Mouse (Mus musculus) urinary bladder, postnatal 4 days (tissue): ENCODE results near the gene Als2cl.

ENCODE experiments used
- DNase-seq, 2 experiments: peaks; one replicate each; pipeline ENCODE4 v3.0.0; 2021 to 2022; ENCODE audit warnings: low spot score in 2 of 2

Als2cl gene

DNA sequence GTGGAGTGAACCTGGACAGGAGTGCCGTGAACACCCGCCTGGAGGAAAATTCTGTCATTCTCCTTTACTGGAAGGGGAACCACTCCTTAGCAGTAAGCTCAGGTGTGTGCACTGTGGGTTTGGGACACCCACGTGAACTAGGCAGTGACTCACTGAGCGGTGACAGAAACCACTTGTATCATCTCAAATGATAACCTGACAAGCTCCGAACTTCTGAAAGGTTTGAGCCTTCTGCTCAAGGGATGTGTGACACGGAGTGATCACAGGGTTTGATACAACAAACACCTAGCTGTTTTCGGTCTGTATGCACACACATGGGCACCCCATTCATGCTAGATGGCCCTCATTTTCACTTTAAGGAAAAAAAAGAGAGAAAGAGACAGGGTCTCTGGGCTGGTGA lies 37.1 kb downstream of the Als2cl start, which contains the start of gene Fam240a:
Gene Fam240a, minus strand, starts transcription at position 76 of the 400 bp plus-strand sequence.
- no peak for DNase-seq

DNA sequence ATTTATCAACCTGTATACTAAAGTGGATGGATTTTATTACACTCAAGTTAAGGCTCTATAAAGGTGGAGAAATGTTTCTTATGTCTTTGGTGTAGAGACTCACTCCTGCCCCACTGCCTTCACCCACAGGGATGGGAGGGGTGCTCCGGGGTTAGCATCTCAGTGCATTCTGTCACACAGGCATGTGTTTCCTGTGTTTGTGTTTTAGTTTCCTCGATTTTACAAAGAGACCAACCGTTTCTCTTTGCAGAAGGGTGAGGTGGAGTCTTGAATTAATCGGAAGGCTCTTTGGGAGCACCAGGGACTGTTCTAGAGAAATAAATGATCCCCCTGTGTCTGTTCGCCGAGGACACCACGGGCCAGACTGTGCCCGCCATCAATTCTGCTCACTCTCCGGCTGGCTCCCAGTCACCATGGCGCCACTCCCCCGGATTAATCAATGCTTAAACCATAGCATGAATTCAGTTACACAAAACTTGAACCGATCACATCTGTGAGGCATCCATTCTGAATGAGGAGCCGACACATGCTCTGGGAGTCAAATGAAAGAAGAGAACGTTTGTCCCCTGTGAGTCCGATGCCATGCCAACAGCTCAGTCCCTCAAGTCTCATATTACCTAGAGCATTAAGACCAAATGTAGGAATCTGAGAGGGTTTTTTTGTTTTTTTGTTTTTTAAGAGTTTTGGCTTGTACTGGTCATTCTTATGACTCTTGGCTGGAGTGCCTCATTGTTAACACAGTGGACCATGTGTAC lies 41.2 kb downstream of the Als2cl start:
- DNase-seq, result no peak

DNA sequence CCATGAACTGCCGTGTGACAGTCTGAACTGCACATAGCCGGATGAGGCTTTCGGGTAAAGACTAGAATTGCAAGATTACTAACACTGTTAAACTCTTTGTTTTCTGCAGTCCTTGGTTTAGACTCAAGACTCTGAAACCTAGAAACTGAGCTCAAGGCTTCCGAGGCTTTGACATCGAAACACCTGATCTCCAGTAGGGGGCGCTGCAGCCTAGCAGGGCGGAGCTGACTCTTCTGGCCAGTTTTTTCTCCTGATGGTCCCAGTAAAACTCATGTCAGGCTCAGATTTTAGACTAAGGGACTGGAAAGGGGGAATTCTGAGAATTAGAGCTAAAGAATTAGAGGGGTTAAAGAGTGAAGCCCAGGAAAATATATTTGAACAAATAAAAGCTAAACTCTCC lies 43.1 kb downstream of the Als2cl start:
- DNase-seq, result peak; percentile 47 to 81

DNA sequence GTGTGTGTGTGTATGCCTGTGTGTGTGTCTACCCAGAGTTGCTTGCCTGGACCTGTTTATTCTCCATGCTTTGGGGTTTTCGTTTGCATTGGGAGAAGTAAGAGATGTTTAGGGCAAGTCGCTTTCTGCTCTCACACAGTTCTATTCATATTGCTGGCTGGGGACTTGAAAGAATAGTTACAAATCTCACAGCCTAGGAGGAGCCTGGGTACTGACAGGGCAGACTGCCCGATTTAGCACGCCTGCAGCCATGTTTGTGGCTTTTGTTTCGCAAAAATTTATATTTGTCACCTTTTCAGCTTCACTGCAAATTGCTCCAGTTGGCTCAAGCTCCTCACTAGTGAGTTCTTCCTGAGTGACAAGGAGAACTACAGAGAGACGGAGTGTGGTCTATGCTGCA lies 51.9 kb downstream of the Als2cl start:
- DNase-seq, result no peak

DNA sequence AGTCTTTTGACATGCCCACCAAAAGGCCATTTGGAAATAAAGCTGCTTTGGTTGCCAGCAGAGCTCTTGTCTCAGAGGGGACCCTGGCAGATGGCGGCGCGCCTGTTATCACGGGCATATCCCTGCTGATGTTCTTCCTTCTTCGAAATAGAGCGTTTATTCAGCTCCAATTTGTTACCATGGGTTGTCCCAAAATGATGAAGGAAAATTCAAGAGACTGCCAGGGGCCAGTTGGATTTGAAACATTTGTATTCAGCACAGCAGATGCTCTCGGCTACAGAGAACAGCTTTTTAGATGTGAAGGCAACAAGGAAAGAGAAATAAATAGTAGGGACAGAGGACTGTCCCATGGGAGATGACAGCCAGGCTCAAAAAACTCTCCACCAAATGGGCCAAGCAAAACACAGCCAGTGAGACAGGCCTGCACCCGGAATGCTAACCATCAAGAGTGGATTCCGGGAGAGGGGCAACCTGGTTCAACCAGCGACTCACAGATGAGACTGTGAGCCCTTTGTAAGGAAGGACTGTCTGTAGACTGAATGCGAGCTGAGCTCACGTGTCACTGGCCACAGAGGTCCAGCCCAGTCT lies 54.3 kb downstream of the Als2cl start:
- no peak for DNase-seq

DNA sequence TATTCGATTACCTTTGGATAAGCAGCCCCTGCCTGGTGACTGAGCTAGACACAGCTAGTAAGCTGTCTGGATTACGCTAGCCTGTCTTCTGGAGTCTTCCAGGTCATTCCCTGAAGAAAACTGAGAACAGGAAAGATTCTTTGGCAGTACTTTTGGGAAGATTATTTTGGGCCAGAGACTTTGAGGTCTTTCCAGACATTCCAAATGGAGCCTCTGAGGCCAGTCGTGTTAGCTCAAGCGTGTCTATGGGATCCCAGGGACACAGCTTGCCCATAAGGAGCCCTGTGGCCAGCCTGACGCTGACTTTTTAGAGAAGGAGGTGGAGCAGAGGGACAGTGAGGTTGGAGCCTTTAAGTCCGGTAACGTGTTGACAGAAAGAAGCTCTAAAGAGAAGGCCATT lies 56.3 kb downstream of the Als2cl start:
- no peak for DNase-seq

DNA sequence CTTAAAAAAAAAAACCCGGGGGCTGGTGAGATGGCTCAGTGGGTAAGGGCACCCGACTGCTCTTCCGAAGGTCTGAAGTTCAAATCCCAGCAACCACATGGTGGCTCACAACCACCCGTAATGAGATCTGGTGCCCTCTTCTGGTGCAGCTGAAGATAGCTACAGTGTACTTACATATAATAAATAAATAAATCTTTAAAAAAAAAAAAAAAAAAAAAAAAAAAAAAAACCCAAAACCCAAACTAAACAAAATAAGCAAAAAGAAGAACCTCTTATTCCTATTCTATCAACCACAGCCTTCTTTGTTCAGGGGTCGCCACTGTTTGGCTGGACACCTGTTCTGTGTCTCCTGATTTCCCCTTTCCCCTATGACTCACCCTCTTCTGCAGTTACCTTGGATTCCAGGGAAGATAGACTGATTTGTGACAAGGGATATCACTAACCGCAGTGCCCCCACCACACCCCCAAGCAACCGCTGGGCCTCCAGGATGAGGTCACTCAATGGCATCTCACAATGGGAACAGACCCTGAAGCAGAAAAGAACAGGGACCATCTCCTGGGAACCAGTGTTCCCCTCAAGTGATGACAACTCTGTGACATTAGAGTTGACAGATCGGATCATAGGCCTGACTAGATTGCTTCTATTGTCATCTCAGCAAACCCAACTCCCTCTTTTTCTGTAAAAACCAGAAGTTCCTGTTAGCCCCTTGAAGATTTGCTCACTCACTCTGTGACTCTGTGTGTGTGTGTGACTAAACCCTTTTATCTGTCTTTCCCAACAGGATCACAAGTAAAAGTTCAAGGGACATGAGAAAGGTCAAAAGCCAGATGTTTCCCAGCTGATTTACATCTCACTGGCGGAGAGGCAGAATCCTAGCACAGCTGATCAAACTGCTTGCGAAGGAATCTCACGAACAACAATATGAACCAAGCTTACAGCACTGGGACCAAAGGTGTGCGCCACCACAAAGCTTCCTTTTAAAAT lies 58.1 kb downstream of the Als2cl start:
- DNase-seq, result no peak

DNA sequence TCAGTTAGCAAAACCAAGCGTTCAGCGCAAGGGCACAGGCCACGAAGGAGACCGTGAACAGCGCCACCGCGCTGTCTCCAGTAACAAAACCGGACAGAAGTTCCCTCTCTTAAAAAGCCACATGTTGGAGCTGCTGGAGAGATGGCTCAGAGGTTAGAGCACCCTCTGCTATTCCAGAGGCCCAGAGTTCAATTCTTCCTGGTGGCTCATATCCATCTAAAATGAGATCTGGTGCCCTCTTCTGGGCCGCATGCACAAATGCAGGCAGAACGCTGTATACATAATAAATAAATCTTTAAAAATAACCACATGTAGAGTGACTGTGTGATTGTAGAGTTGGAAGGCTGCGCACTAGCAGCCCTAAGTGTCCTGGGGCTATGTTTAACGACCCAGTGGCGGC lies 64.6 kb downstream of the Als2cl start:
- DNase-seq, result no peak

DNA sequence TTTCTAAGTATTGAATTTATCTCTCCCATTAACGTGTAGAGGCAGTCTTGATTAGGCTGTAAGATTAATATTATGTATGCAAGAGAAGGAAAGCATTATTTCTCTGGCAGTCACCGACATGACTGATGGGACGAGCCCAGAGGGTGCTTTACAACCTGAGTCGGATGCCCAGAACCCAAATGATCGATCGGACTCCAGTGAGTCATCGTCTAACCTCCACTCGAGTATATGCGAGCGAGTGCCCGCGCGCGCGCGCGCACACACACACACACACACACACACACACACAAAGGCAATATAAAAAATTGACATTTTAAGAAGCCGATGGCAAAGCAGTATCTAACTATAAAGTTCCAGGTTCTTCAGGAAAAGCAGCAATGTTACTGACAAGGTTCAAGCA lies 65.7 kb downstream of the Als2cl start:
- no peak for DNase-seq

DNA sequence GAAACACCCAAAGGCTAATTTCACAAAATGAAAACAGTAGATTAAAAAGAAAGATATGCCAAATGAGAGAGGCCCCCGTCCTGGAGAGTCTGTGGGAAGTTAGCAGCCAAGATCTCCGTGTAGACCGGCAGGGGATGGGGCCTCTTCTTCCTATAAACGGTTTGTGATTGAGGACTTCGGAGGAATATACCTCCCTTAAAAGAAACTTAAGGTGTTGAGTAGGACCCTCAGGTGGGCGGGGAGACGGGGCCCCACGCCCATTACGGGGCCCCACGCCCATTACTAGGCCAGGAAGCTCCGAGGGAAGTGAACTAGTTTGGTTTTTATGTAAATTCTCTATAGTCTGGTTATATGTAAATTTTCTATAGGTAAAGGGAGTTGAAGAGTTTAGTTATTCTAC lies 66.3 kb downstream of the Als2cl start, which contains the start of gene Tdgf1:
Gene Tdgf1, minus strand, starts transcription at position 233 of the 400 bp plus-strand sequence.
- no peak for DNase-seq

DNA sequence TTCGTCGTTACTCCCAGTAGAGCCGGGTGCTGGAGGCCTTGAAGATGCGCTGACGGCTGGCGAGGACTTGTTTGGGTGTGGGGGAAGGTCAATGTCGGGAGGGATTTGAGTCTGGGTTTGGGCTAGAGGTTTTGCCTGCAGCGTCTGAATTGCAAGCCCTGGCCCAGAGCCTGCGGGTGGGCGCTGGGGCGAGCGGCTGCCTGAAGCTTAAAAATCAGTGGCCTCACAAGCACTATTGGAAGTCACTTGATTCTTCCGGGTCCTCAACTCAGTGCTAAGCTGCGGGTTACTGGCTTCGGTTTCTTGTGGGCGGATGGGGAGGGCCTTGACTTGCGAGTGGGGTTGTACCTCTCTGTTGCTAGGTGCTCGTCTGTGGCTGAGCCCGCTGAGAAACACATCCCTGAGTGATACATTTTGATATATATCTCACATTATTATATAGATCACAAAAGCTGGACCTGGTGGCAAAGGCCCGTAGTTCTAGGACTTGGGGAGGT lies 66.9 kb downstream of the Als2cl start:
- no peak for DNase-seq

DNA sequence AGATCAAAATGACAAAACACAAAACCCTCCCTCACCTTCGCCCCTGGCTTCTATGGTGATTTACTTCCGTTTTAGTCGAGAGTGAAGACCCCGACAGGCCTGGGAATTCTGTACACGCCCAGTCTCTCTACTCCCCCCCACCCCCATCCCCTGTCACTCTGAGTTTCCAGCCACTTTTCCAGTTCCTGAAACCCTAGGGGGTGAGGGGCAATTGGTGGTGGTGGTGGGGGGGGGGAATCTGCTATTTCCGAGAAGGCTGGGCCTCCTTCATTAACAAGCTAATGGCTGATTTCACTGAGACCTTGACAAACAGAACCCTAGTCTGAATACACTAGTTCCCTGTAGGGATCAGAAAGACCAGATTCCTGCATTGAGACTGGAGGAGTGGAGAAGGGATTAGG lies 67.6 kb downstream of the Als2cl start:
- DNase-seq, result no peak

DNA sequence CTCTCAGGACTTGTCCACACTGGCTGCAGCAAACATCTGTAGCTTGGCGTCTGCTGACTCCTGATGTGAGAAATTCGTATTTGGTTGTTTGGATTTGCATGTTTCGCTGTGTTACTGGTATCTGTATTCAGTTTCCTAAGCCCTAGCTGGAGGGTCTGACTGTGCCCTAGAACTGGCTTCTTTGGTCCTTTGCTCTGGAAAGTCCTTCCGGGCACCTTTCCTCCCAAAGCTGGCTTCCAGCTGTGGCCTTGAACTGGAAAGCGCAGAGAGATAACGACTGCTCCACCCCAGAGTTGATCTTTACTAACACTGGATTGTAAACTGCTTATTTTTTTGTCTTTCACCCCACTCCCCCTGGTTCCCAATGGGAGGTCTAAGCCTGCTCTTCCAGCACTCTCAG lies 68.2 kb downstream of the Als2cl start:
- DNase-seq, result no peak

DNA sequence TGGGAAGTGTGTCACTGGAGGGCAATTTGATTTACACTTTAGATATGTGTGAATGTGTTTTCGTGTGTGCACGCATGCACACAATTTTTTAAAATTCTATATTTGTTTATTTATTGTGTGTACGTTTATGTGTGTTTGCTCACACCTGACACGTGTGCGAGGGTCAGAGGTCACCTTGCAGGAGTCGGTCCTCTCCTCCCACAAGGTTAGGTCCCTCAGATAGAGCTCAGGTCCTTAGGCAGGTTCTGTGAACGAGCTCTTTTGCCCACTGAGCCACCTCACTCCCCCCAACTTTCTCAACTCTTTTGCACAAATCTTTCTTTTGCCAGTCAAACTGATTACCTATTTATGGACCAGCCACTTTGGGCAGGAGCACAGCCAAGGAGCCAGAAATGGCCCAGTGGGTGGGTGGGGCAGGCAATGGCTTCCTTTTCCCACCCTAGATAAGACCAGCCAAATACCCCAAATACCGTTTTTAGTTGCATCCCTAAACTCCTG lies 69.2 kb downstream of the Als2cl start:
- no peak for DNase-seq

DNA sequence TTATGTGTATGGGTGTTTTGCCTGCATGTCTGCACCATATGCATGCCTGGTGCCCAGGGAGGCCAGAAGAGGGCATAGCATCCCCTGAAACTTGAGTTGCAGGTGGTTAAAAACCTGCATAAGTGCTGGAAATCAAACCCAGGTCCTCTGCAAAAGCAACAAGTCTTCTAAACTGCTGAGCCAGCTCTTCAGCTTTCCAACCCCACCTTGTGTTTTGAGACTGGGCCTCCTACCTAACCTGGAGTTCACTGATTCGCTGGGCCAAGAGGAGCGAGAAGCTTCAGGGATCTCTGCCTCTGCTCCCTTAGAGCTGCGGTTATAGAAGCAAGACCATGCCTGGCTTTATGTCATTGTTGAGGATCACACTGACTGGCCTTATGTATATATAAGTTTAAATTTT lies 70.4 kb downstream of the Als2cl start:
- no peak for DNase-seq
